1 mouse cellular context compared by ENCODE assay signal in the genomic region with DNA sequence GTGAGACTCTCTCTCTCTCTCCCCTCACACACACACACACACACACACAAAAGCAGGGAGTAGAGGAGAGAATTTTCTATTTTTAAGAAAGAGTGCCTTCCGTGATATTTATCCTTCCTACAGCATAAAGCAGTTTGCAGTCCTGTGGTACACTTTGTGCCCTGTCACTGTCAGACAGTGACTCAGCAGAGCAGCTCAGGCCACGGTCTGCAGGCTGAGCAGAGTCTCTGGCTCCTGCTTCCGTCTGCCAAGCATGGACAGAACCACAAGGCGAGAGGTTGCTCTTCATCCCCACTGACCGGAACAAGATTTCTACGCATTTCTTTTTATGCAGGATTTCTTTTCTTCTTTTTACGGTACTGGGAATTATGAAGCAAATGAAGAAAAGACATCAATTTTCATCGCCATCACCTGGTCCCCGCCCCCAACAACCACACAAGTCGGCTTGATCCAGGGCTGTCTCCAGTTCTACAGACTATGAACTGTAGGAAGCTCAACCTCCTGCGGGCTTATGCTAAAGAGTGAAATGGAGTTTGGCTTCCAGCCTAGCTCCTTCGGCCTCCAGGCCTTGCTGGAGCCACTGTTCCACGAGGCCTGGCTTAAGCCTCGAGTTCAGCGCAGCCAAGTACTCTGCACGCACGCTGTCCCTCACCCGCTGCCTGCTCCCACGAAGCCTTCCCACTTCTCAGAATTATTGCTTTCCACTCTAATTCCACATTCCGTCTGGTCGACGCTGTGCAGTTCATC.
TF ChIP-seq lines count a peak whose summit lies in the region.

No protein-coding gene starts in this region.

TF ChIP-seq in MEL, 35 proteins besides CTCF, POLR2A, EP300 and RAD21 (continued from another document):
- TF ChIP-seq MXI1 (IDR thresholded peaks at IDR 0.05; ENCODE audit: low read depth, low read length) (no peak; the same call in 1 of the 2 replicates), SMC3 (IDR thresholded peaks at IDR 0.05; ENCODE audit: low read depth, low read length) (no peak), TBP (IDR thresholded peaks at IDR 0.05; ENCODE audit: low read depth, low read length) (no peak), USF1 (IDR thresholded peaks at IDR 0.05; ENCODE audit: low read depth, low read length) (no peak), POLR2AphosphoS2 (IDR thresholded peaks at IDR 0.05; ENCODE audit: low read length) (no peak), NELFE (IDR thresholded peaks at IDR 0.05; ENCODE audit: low read depth, low read length) (no peak), MAFK (IDR thresholded peaks at IDR 0.05; ENCODE audit: borderline replicate concordance, low read depth, low read length) (no peak), MYB (IDR thresholded peaks at IDR 0.05; ENCODE audit: low read depth, low read length) (no peak), JUND (IDR thresholded peaks at IDR 0.05; ENCODE audit: low read depth, low read length) (no peak), MYC (IDR thresholded peaks at IDR 0.05; ENCODE audit: low read depth, low read length) (no peak), NRF1 (IDR thresholded peaks at IDR 0.05; ENCODE audit: insufficient read depth, low read depth, low read length, poor library complexity, severe bottlenecking) (no peak), MAX (IDR thresholded peaks at IDR 0.05; ENCODE audit: low read length) (no peak), GABPA (IDR thresholded peaks at IDR 0.05; ENCODE audit: low read depth, low read length) (no peak)
